Mouse (Mus musculus): ENCODE data around the gene Ddo.

GRCm38 (mm10) chr10:40629656-40630311 lies at the start of gene Ddo:
- TF ChIP-seq CTCF (conservative IDR thresholded peaks at IDR 0.05; ENCODE audit: low read length) = no peak
- TF ChIP-seq NANOG (IDR thresholded peaks at IDR 0.05; ENCODE audit: borderline replicate concordance, low read length) = no peak
- no peak for TF ChIP-seq POU5F1 (IDR thresholded peaks at IDR 0.05; ENCODE audit: borderline replicate concordance, low read length)

All from E14TG2a.4 (cell line).